Mouse (Mus musculus): ENCODE results near the gene Tirap.

Gene Tirap

DNA sequence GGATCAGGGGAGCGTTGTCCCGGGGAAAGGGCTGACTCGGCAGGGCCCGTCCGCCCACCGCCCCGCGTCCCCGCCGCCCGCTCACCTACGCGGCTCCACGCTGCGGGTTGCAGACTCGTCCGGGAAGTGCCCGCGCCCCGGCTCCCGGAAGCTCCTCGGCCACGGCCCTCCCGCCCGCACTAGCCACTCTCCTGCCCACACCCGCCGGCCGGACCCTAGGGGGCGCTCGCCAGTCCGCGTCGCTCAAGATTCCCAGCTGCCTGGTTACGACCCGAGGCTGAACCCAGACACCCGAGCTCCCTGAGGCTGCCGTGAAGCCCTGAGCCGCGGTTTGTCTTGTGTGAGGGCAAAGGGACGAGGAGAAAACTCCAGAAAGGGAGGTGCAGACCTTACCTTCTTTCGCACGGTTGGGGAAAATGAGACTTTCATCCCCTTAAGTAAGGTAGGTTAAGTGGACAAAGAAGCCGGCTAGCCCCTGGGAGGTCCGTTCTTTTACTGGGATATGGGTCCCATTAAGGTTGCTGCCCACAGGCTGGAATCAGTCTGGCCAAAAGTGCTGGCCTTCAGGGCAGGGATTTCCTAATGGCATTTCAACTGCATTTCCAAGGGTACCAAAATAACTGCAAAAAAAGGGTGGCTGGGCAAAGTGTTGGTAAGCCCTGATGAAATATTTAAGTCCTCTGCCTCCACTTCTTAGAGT lies at the start of gene Tirap, which contains the start of gene Srpr:
Gene Tirap (minus strand): TSS at position 520 of the 700 bp plus-strand sequence.
Gene Srpr (plus strand): TSS at position 404 of the 700 bp plus-strand sequence.
- peak; percentile 57 to 84 for DNase-seq (ENCODE audit: low spot score in 2 of 2)

DNA sequence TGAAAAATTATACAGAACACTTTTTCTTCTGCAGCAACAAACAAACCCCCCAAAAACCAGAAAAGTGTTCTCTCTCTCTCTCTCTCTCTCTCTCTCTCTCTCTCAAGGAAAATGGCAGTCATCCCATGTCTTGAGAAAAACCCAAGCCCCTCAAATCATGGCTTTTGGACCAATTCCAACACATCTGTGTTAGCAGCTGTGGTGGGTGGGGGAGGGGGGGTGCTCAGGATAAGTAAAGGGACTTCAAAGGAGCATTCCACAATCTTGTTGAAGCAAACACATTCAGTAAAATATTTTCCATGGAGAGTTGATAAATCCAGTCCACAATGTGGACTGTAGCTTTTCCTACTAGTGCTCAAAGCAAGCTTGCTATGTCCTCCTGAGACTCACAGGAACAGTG lies 49.4 kb upstream of the Tirap start:
- DNase-seq (ENCODE audit: low spot score in 2 of 2) = no peak

DNA sequence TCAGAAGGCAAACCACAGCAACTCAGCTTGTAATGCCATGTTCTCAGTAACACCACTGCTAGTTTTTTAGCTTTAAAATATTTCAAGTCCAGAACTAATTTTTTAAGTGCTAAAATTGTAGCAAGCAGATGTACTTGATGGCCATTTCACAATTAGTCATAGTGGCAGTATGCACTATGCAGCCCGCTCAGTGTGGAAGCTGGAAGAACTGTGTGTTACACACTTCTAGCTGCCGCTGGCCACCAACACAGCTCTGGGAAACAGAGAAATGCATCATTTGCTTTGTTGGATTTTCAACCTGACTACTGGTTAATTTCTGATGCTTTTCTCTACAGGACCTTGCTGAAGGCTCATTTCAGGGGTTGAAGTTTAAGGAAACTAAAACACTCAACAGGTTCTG lies 47.3 kb upstream of the Tirap start:
- no peak for DNase-seq (ENCODE audit: low spot score in 2 of 2)

DNA sequence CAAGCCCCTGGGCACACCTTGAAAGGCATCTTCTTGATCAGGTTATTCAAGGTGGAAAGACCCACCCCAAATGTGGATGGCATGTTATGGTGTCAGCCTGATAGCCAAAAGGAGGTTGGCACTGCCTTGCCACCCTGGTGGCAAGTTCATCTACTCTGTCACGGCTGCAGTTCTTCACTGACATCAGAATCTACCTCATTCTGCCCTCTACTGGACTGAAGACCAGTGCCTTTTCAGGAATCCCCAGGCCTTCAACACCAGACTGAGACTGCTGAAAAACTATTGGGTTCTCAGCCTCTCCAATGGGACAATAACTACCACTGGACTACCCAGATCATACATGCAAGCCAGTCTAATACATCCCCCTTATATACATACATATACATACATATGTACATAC lies 39.6 kb upstream of the Tirap start:
- DNase-seq (ENCODE audit: low spot score in 2 of 2) = no peak

DNA sequence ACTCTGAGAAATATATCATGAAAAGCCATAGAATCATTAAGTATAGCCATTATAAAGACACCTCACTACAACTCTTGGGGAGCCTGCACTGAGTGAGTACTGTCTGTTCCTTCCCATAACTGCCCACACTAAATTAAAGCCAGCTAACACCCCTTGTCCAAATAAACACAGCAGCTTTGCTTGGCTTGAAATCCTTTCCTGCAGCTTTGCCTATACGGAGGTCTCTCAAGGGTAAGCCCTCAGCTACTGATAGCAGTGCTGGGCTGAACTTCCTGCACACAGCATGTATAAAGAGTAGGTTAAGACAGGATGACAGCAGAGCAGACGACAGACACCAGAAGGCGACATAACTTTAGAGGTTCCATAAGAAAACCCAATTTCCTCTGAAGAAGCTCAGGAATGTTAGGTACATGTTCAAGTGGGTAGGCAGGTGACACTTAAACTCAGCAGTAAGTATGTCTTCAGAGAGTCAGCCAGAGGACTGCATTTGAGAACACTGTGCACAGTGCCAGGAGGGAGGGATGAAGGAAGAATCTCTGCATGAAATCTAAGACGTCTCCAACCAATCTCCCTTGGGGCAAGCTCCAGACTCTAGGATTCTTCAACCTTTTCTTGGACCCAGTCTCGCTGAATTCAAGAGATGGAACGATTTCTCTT lies 39.0 kb upstream of the Tirap start:
- DNase-seq (ENCODE audit: low spot score in 2 of 2) = no peak

DNA sequence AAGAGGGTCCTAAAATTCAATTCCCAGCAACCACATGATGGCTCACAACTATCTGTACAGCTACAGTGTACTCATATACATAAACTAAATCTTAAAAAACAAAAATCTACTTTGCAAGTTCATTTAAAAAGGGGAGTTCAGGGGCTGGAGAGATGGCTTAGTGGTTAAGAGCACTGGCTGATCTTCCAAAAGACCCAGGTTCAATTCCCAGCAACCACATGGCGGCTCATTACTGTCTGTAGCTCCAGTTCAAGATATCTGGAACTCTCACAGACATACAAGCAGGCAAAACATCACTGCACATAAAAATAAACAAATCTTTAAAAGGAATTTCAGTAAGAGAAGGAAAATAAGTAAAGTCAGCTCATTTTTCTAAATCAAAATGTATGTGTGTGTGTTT lies 38.3 kb upstream of the Tirap start:
- no peak for DNase-seq (ENCODE audit: low spot score in 2 of 2)

DNA sequence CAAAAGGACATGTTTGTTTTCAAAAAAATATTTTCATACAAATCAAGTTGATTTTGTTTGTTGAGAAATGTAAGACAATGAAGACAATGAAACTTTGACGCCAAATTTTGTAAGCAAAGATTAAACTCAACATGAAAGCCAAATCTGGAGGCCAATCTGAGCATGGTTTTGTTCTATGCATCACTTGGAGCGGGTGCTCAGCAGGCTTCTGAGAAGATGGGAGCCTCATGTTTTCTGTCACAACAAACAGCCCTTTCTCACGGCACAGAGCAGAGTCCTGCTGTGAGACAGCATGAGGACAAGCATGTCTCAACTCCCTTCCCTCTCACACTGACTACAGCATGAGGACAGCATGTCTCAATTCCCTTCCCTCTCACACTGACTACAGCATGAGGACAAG lies 35.9 kb upstream of the Tirap start:
- DNase-seq (ENCODE audit: low spot score in 2 of 2) = no peak

DNA sequence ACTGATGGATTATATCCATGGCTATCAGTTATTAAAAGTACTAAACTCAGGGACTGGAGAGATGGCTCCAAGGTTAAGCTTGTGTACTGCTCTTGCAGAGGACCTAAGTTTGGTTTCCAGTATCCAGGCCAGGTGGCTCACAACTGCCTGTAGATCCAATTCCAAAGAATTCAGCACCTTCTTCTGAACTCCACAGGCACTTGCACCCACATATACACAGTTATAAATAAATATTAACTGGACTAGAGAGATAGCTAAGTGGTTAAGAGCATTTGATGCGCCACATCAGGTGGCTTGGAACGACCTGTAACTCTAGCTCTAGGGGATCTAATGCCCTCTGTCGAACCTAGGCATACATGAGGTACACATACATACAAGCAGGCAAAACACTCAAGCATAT lies 28.6 kb upstream of the Tirap start:
- no peak for DNase-seq (ENCODE audit: low spot score in 2 of 2)

DNA sequence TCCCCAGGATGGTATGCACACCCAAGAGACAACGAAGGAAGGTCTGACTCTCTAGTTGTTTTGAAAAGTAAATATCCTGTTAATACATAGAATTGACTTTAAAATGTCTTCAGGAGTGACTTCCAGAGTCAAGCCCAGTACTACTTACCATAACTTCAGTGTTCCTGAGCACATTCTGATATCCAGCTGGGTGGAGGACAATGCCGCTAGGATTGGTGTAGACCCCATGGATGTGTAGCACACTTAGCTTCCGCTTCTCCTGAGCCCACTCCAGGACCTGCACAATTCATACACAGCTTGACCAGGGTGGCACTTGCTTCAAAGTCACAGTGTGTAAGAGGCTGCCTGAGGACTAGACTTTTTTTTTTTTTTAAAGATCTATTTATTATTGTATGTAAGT lies 23.4 kb upstream of the Tirap start:
- no peak for DNase-seq (ENCODE audit: low spot score in 2 of 2)

DNA sequence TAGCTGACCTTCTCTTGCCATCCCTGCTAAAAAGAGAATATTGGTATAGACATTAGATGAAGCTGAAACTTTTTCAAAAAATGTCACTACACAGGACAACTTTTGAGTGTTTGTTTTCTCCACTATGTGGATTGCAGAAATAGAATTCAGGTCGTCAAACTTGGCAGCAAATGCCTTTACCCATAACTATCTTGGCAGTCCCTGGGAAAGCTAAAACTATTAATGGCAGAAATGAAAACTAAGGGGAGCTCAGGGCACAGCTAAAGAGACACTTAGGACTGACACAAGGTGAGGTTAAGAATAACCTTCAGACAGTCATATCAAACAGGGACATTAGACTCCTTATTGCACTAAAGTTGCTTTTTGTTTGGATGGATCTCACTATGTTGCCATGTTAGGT lies 17.9 kb upstream of the Tirap start:
- no peak for DNase-seq (ENCODE audit: low spot score in 2 of 2)

DNA sequence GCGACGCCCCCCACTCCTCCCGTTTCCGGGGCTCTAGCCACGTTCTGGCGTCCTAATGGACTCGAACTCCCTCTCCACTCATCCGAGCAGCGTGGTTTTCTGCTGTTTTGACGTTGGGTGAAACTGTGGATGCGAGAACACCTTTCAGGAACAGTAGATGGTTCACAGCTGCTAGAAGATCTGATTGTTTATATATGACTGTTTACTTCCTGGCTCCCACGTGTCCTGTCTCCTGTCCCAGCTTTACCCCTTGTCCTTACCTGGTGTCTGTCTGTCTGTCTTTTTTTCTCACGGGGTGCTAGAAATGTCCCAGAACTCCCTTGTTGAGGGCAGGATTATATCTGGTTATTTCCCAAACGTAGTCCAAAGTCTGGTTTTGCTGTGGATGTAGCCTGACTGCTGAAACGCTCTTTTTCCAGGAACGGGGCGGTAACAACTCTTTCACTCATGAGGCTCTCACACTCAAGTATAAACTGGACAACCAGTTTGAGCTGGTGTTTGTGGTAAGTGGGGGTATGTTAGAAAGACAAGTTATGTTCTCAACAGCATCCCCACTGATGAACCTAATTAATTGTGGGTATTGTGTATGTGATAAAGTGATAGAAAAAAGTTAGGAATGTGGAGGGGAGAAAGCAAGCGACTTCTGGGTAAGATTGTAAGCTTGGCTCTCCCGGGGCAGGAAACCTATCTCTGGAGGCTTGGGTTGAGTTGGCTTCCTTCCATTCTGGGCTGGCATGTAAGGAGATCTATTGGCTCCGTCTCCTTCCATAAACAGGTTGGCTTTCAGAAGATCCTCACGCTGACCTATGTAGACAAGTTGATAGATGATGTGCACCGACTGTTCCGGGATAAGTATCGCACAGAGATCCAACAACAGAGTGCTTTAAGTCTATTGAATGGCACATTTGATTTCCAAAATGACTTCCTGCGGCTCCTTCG lies 11.8 kb upstream of the Tirap start:
- no peak for DNase-seq (ENCODE audit: low spot score in 2 of 2)

DNA sequence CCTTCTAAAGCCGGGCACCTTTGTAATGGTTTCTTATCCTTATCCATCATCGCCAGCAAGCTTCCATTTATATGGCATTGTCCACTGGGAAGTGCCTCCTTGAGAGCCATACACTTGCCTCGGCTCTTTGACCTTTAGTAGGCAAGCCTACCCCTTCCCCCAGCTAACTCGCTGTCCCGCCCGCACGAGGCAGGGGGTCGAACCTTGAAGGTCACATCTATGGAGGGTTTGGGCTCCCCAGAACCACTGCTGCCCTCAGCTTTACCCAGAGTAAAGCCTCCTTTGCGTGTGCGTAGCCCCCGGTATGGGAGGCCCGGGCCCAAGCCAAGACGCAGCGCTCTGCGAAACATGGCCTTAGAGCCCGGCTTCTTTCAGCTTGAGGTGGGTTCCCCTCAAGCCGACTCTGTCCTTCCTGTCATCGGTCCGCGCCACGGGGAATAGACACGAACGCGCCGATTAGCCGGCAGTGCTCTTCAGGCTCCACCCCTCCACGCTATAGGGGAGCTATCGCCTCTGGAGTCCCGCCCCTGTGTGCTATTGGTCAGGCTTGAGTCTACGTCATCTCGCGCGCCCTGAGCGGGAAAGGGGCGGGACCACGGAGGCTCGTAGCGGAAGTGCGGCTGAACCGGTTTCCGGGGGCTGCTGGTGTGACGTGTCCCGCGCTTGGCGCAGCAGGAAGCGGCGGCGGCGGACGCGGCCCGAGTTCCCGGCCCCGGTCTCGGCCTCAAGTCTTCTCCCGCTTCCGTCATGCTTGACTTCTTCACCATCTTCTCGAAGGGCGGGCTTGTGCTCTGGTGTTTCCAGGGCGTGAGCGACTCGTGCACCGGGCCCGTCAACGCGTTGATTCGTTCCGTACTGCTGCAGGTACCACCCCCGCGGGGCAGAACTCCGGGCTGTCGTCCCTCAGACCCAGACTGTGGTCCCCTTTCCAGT lies 10.7 kb upstream of the Tirap start, which contains the start of gene Foxred1:
Gene Foxred1 (minus strand): TSS at position 514 of the 933 bp plus-strand sequence.
- DNase-seq (ENCODE audit: low spot score in 2 of 2) = peak; percentile 98 to 99

DNA sequence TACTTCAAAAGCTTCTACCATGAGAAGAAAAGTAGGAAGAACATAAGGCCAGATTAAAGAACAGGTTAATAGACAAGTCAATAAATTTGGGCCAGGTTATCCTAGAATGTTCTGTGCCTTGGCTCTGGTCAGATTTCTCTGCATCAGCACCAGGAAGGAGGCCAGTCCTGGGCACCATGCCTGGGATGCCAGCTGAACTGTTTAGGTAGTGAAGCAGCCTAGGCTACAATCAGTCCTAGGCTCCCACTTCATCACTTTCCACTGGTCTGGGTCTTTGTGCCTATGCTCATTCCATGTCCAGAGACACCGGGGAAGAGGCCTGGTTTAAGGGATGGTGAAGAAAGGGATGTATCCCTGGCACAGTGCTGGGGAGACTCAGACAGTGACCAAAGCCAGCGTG lies 4.3 kb upstream of the Tirap start:
- DNase-seq (ENCODE audit: low spot score in 2 of 2) = no peak

DNA sequence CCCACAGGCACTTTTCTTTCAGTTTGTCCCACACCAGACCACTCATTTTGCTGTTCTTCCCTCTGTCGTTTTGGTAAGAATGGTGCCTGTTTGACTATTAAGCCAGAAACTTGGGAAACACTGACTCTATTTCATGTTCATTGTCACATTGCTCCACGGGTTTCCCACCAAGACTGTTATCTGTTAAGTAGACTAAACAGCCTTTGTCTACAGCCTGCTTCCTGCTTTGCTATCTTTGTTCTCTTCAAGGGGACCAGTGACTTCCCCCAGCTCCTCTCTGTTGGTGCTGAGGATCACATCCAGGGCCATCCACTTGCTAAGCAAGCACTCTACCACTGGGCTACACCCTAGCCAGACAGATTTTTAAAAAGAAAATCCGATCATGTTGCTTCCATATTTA lies 3.4 kb upstream of the Tirap start:
- DNase-seq (ENCODE audit: low spot score in 2 of 2) = no peak

DNA sequence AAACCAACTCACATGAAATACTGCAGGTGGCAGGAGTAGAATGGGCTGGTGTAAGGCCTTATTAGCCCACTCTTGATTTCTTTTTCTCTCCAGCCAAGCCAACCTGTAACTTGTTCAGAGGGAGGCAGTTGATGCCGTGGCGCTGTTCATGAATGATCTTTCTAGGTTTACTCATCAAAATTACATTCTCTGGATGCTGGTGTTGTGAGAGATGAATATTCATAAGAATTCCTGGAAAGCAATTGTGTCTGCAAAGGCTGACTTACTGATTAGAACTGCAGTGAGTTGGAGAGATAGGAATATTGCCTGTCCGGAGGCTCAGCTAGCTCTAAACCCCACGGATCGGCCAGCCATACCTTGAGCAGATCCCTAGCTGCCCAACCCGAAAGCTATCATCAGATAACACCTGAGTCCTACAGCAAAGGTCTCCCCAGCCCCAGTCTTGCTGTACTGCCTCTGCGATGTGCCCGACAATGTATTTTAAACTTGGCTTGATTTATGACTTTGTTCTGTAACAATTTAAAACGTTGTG lies 504 bp upstream of the Tirap start:
- no peak for DNase-seq (ENCODE audit: low spot score in 2 of 2)

DNA sequence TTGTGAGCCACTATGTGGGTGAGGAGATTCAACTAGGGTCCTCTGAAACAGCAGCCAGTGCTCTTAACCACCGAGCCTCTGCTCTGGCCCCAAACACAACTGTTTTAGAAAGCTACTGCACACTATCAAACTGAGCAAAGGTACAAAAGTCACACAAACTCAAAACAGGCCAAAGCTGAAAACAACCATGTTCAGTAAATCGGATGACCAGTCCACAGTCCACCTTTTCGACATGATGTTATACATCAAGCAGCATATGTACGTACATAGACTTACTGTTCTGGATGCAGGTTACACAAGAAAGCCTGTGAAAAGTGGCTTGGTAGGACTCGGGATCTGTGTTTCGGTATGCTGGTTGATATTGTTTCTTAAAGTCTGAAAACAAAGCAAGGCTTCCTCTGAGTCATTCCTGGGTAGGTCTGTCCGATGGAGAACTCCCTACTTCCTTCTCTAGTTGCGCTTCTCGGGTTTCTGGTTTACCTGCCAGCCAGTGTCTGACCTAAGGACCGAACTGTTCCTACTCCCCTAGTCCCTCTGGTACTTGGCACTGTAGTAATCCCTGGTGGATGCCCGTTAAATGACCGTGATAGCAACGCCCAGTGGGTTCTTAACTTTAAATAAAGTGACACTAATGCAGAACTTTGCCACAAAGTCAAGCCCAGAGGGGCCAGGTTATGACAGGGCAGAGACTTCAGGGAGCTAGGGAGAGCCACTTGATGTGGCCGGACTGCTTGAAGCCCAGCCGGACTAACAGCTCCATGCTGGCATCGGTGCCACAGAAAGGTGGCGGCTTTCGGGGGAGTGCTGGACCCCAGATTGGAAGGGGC lies 933 bp downstream of the Tirap start:
- DNase-seq (ENCODE audit: low spot score in 2 of 2) = no peak

DNA sequence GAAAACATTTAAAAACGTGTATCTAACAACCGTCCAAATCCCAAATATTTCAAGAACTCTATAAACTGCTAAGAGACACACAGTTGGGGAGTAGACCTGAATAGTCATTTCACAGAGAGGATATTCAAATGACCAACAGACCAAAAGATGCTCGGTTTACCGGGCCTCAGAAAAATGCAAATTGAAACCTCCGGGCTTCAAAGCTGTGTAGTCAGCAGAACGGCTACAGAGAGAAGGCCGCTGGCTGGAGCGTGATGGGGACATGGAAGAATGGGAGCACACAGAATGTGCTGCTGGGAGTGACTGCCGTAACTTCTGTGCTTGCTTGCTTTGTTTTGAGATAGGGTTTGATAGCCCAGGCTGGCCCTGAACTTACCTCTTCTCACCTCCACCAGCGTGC lies 1.7 kb downstream of the Tirap start:
- no peak for DNase-seq (ENCODE audit: low spot score in 2 of 2)

DNA sequence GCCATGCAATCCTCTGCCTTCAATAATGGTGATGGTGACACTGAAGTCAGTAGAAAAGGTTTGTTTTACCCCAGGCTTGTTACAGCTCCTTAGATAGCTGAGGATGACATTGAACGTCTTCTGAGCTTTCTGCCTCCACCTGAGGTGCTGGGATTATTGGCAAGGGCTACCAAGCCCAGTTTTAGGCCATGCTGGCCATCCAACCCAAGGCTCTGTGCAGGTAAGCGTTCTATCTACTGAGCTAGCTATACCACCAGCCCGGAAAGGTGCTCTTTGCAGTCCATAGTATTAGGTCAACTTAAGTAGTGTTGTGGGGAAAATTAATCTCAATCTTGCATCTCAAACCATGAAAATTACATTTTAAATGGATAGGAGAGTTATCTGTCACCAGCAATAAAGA lies 2.5 kb downstream of the Tirap start:
- no peak for DNase-seq (ENCODE audit: low spot score in 2 of 2)

DNA sequence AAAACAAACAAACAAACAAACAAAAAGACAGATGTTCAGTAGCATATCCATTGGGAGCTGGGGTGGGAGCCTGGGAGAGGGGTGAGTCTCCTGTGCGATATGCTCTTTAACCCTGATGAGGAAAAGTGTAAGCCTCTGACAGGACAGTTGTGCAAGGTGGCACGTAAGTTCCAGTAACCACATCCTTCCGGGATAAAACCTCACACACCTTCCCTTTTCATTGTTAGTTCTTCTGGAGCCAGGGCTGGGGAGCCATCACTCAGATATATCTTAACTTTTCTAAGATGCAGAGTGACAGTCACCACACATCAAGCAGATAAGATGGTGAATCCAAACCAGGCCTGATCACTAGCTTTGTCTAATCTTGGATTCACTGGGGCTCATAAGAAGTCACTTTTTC lies 6.0 kb downstream of the Tirap start:
- DNase-seq (ENCODE audit: low spot score in 2 of 2) = no peak

DNA sequence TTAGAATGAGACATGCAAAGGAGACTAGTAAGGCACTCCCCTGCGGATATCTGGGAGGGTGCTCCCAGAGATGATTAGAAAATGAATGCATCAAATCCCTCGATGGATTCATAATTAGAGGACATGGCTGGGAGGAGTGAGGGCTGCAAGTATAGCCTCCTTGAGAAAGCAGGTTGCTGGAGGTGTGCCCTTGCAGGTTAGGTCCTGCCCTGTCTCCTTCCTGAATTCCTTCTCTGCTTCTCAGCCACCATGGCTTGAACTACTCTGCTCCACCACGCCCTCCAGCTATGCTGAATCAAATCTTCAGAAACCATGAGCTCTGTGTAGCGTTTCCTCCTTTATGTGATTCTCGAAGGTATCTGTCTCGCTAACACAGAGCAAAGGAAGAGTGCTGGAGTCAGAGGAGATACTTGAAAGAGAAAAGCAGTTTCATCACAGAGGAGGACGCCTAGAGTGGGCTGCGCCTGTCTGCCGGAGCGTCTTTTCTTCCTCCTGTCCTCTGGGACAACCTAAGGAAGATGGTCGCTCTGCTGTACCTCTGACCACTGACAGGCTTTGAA lies 7.0 kb downstream of the Tirap start:
- DNase-seq (ENCODE audit: low spot score in 2 of 2) = no peak

Measured in frontal cortex, postnatal 10 days (tissue).